Mouse (Mus musculus) forebrain, embryonic 15.5 days (tissue): ENCODE measurements at regions not wholly inside any gene's neighbourhood (a gene's known extent, or its start where the extent isn't known, plus 50 kb on each side); places are given as distances from the start of the nearest gene placed in this dataset.

Experiments used
- ATAC-seq: fragments of 200-750 bp; cut with Nextera tagmentation; replicated peaks from 2 replicates; pipeline ENCODE4 v1.8.0; 2017; ENCODE audit warnings: mild to moderate bottlenecking, moderate TSS enrichment, moderate library complexity
- H3K27ac ChIP-seq: fragments of 300-500 bp; sonication (generic); replicated peaks from 2 replicates; pipeline ENCODE4 v1.5.1; 2015; ENCODE audit warnings: mild to moderate bottlenecking, inconsistent platforms
- H3K27me3 ChIP-seq: fragments of 300-500 bp; sonication (generic); 2 replicates; pipeline ENCODE4 v1.6.1; 2015; ENCODE audit warnings: inconsistent platforms
- H3K36me3 ChIP-seq: fragments of 300-500 bp; sonication (generic); 2 replicates; pipeline ENCODE4 v1.6.1; 2015; ENCODE audit warnings: mild to moderate bottlenecking, inconsistent platforms
- H3K4me1 ChIP-seq: fragments of 300-500 bp; sonication (generic); 2 replicates; pipeline ENCODE4 v1.6.1; 2015; ENCODE audit warnings: inconsistent platforms
- H3K4me2 ChIP-seq: fragments of 300-500 bp; sonication (generic); replicated peaks from 2 replicates; pipeline ENCODE4 v1.6.1; 2015; ENCODE audit warnings: mild to moderate bottlenecking, inconsistent platforms
- H3K4me3 ChIP-seq: fragments of 300-500 bp; sonication (generic); 2 replicates; pipeline ENCODE4 v1.5.1; 2015; ENCODE audit warnings: mild to moderate bottlenecking, inconsistent platforms
- H3K9ac ChIP-seq: fragments of 300-500 bp; sonication (generic); replicated peaks from 2 replicates; pipeline ENCODE4 v1.6.1; 2015; ENCODE audit warnings: mild to moderate bottlenecking, inconsistent platforms
- H3K9me3 ChIP-seq: fragments of 300-500 bp; sonication (generic); 2 replicates; pipeline ENCODE4 v1.6.1; 2016; ENCODE audit warnings: inconsistent platforms
- WGBS: fragments of 180-500 bp; shearing (Covaris S2); methylation state at CpG from one replicate; pipeline ENCODE4 v1.1.7; 2015; ENCODE audit warnings: mixed read lengths; 5-methylcytosine and 5-hydroxymethylcytosine counted together

DNA sequence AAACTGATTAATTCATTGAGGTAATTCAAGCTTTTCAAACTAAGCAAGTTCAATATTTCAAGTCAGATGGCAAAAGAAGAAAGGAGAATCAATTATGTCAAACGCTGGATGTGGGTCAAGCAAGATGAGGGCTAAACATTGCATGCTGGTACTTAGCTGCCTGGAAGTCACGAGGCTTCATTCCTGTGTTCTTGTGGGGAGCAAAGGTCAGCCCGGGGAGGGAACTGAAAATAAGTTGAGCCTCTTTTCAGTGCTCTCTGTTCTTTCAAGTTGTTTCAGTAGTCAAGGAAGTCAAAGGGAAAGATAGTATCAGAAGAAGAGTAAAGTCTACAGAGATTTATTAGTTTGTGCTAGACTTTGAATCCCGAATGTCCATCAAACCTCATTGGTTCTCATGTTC lies 122.9 kb upstream of the Fat1 start:
- H3K36me3 ChIP-seq, result no peaks in the 10 kb centered on the region
- no peak overlapping the region for H3K27ac ChIP-seq
- WGBS, result 78% methylated on average over 4 of the region's 4 CpGs
- ATAC-seq, result no peak
- no peaks in the 10 kb centered on the region for H3K4me1 ChIP-seq
- H3K4me3 ChIP-seq, result no peak overlapping the region
- H3K9me3 ChIP-seq, result no peaks in the 10 kb centered on the region
- no peak overlapping the region for H3K4me2 ChIP-seq
- H3K9ac ChIP-seq, result no peak overlapping the region
- no peaks in the 10 kb centered on the region for H3K27me3 ChIP-seq

DNA sequence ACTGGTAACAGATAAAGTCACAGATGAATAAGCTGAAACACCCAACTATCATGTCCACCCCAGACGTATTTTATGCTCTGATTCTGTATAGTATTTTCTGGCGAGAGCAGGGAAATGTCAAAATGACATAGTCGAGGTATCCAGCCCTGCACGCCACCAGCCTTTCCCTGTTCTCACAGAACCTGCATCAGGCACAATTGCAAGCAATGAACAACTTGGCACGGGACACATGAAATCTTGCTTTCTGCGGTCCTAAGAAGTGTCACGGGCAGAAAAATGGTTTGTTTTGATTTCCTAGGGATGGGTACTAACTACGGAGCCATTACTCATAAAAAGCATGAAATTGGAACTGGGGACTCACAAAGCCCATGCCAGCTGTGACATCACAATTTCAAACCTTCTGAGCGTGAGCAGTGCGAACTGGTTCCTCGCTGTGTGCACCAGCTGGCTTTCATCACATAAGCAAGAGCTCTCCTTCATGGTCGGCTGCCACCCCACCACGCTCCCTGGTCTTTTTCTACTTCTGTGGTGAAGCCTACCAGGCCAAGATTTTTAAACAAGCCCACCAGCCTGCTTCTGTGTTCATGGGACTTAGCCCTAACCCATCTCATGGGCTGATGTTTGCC lies 117.6 kb upstream of the Fat1 start:
- no peaks in the 10 kb centered on the region for H3K4me1 ChIP-seq
- no peaks in the 10 kb centered on the region for H3K27me3 ChIP-seq
- no peak overlapping the region for H3K4me2 ChIP-seq
- no peaks in the 10 kb centered on the region for H3K9me3 ChIP-seq
- H3K36me3 ChIP-seq, result no peaks in the 10 kb centered on the region
- H3K27ac ChIP-seq, result no peak overlapping the region
- no peak overlapping the region for H3K4me3 ChIP-seq
- ATAC-seq, result no peak
- no peak overlapping the region for H3K9ac ChIP-seq
- 84% methylated on average over 13 of the region's 13 CpGs for WGBS

DNA sequence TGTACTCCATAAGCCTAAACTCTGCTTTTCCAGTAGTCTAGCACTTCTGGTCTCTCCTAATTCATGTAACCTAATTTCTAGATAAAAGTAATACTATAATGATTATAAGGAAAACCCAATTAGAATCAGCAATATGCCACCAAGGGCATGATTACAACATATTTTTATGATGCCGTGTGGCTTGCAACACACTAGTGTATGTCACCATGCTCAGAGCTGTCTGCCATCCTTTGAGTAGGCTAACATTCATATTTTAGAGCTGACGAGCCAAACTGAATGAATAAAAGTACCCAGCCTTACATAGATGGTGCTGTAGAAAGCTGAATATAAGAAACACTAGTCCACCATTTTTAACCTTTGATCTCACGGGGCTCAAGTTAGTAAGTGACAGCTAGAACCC lies 116.0 kb upstream of the Fat1 start:
- Histone ChIP-seq H3K4me1 (no peaks in the 10 kb centered on the region), H3K27me3 (no peaks in the 10 kb centered on the region), H3K36me3 (no peaks in the 10 kb centered on the region), H3K9me3 (no peaks in the 10 kb centered on the region; the same call in 1 of the 2 replicates), H3K4me3 (no peak overlapping the region), H3K27ac (no peak overlapping the region), H3K9ac (no peak overlapping the region), H3K4me2 (no peak overlapping the region)
- ATAC-seq, result no peak
- WGBS, result 91% methylated on average over 3 of the region's 3 CpGs

DNA sequence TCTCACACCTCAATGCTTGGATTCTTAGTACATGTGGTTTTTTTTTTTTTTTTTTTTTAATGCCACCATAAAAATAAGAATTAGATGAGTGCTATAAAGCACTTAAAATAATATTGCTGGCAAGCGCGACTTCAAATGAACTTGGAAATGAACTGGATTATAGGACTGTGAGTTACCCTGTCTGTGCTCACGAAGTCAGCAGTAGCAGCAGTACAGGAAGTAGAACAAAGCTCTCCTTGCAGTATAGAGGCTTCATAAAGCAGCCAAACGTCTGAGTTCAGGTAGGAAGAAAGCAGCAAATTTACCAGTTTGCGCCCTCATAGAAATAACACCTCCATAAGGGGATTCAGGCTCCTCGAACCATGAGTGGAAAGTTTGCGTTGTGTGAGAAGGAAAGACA lies 115.6 kb upstream of the Fat1 start:
- no peak for ATAC-seq
- H3K27ac ChIP-seq, result no peak overlapping the region

DNA sequence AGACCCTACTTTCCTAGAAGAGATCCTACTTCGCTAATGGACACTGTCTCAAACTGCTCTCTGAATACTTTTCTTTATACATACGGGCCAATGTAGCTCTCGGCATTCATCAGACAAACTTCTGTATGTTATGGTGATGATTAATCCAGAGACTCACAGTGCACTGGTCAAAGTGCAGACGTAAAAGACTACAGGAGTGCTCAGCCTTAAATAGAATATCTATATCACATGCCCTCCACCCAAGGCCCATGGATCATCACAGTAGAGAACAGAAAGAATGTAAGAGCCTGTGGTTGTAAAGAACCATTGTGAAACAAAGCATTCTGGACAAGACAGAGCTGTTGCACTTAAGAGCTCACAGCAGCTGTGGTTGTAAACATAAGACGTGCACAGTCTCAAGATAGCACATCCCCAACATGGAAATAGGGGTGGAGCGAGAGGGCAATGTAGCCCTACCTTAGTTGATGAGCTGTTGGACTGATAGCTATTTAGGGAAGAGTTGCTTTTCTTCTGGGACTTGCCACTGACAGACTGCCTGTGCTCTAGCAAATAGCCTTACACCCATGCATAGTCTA lies 110.0 kb upstream of the Fat1 start:
- ATAC-seq, result no peak
- peaks cover 10% of the 10 kb centered on the region for H3K4me1 ChIP-seq
- H3K36me3 ChIP-seq, result no peaks in the 10 kb centered on the region
- 86% methylated on average over 6 of the region's 6 CpGs for WGBS
- H3K4me3 ChIP-seq, result no peak overlapping the region
- no peak overlapping the region for H3K4me2 ChIP-seq
- H3K9me3 ChIP-seq, result no peaks in the 10 kb centered on the region; the same call in 1 of the 2 replicates
- no peaks in the 10 kb centered on the region for H3K27me3 ChIP-seq
- H3K27ac ChIP-seq, result no peak overlapping the region
- no peak overlapping the region for H3K9ac ChIP-seq

More for the DNA sequence above, 115.6 kb upstream of the Fat1 start:
- Histone ChIP-seq H3K9ac (no peak overlapping the region), H3K4me3 (no peak overlapping the region), H3K4me2 (no peak overlapping the region), H3K27me3 (no peaks in the 10 kb centered on the region), H3K9me3 (no peaks in the 10 kb centered on the region; the same call in 1 of the 2 replicates), H3K4me1 (no peaks in the 10 kb centered on the region), H3K36me3 (no peaks in the 10 kb centered on the region)
- WGBS, result 86% methylated on average over 7 of the region's 7 CpGs

DNA sequence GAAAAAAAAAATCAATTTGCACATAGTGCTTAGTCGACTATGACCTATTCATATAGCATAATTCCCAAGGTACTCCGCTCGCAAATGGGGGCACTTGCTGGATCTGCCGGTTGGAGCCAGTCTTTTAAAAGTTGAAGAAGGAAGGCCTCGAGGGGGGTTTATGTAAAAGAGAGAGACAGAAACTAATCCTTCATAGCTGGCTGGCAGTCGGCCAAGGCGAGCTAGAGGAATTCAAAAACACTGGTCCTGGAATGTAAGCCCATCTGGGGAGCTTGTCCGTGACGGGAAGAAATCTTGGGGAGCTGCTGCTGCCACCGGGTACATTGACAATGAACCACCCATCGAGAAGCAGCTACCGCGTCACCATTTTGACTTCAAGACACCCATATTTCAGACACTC lies 108.3 kb upstream of the Fat1 start:
- Histone ChIP-seq H3K27me3 (no peaks in the 10 kb centered on the region), H3K4me3 (peak overlapping the region; percentile 24), H3K9ac (no peak overlapping the region), H3K27ac (no peak overlapping the region), H3K4me1 (peaks cover 10% of the 10 kb centered on the region), H3K36me3 (no peaks in the 10 kb centered on the region), H3K4me2 (peak overlapping the region; percentile 39), H3K9me3 (no peaks in the 10 kb centered on the region; the same call in 1 of the 2 replicates)
- peak; percentile 81 for ATAC-seq
- 10% methylated on average over 13 of the region's 13 CpGs for WGBS

DNA sequence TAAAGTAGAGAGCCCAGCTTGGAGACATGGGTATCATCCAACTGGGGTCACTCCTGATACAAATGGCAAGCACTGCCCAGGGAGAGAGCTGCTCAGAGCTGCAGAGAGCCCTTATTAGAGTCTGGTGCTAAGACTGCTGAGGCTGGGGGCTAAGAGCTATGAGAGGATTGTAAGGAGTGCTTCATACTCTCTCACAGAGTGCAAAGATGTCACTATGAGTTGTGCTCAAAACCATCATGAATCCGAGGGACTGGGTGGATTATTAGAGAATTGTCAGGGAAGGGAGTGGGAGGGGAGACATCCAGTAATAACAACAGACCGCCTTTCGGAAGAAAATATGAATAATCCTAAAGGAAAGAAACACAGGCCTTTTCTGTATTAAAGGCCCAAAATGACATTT lies 107.2 kb upstream of the Fat1 start:
- no peak overlapping the region for H3K9ac ChIP-seq
- no peak overlapping the region for H3K4me2 ChIP-seq
- H3K36me3 ChIP-seq, result no peaks in the 10 kb centered on the region
- H3K9me3 ChIP-seq, result no peaks in the 10 kb centered on the region; the same call in 1 of the 2 replicates
- no peak for ATAC-seq
- WGBS, result 81% methylated on average over 3 of the region's 3 CpGs
- H3K27ac ChIP-seq, result no peak overlapping the region
- H3K27me3 ChIP-seq, result no peaks in the 10 kb centered on the region
- H3K4me1 ChIP-seq, result peaks cover 10% of the 10 kb centered on the region
- H3K4me3 ChIP-seq, result no peak overlapping the region

DNA sequence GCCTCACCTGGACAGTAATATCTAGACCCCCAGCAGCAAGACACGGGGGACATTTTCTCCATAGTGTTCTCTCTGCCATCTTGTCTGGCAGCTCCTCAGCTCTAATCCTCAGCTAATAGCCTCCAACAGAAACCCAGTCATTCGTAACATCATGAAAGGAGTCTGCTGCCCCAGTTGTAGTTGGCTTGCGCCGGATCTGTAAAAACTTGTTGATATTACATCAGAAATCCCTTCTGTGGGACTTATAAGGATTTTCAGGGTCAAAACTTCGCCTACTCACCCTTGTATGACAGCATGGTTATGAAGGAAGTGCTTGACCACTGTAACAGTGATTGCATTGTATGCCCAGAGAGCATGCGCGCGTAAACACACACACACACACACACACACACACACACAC lies 96.8 kb upstream of the Fat1 start:
- Histone ChIP-seq H3K36me3 (no peaks in the 10 kb centered on the region), H3K27ac (no peak overlapping the region), H3K4me3 (no peak overlapping the region), H3K4me2 (no peak overlapping the region), H3K4me1 (peaks cover 23% of the 10 kb centered on the region), H3K27me3 (no peaks in the 10 kb centered on the region), H3K9me3 (no peaks in the 10 kb centered on the region), H3K9ac (no peak overlapping the region)
- no peak for ATAC-seq
- WGBS, result 66% methylated on average over 8 of the region's 8 CpGs

DNA sequence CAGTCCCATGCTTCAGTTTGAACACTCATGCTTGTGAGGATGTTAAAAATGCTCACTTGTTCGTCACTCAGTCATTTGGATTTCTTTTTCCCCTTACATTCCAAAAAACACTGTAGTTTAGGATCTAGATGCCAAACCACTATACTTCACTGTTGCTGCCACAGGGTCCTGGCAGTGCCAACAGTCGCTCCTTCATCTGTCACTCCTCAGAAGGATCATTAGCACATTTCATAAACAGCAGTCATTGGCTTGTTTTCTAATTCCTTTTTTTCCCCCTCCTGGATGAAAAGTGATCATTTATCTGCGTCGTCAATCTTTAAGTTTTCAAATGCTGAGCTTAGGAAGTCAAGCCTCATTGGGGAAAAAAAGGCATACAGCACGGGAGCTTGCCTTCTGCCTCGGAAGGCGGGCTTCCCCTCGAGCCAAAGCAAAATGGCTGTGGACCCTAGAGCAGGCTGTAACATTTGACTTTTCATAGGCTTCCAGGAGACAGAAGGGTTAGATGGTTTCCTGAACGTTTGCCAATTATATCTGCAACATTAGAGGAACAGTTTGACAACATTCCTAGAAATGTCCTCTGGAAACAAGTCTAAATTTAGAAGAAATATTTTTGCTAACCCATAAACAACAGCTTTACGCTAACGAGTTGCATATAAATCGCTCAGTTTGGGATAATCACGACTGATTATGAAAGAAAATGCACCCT lies 95.6 kb upstream of the Fat1 start:
- peak; percentile 89 for ATAC-seq
- Histone ChIP-seq H3K9me3 (no peaks in the 10 kb centered on the region), H3K4me3 (no peak overlapping the region), H3K27me3 (no peaks in the 10 kb centered on the region), H3K36me3 (no peaks in the 10 kb centered on the region), H3K9ac (no peak overlapping the region), H3K27ac (no peak overlapping the region), H3K4me2 (no peak overlapping the region), H3K4me1 (peaks cover 23% of the 10 kb centered on the region)
- 35% methylated on average over 13 of the region's 13 CpGs for WGBS

DNA sequence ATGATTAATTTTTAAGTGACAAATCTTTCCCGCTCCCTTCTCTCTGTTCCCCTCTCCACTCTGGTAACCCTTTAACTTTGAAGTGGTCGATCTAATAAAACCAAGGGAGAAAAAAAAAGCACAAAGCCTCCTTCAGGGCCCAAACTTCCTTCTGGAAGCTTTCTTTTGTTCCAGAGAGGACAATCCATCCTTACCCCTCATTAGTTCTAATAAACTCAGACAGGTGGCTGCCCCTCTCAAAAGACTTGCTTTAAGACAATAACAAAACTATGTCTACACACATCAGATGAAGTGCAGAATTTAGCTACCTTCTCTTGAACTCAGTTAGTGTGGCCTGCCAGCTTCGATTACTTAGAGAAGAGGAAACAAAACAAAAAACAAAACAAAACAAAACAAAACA lies 94.6 kb upstream of the Fat1 start:
- H3K4me2 ChIP-seq, result no peak overlapping the region
- WGBS, result 6% methylated on average over 3 of the region's 3 CpGs

DNA sequence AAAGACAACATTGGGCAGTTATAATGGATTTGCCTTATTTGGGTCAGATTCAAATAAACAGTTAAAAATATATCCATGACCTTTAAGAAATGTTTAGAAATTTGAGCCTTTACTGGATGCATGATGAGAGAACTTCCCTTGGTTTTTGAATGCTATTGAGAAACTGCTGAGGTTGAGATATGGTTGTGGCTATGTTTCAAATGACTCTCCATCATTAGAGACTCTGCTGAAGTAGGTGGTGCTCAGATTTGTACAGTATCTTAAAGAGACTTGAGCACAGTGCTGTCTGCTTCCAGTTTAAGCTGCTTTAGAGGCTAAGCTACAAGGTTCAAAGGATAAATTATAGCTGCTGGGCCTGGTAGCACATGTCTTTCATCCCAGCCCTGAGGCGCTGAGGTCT lies 90.9 kb upstream of the Fat1 start:
- WGBS, result 95% methylated on average over 1 of the region's 1 CpGs
- no peaks in the 10 kb centered on the region for H3K27me3 ChIP-seq
- H3K36me3 ChIP-seq, result no peaks in the 10 kb centered on the region
- no peak overlapping the region for H3K27ac ChIP-seq
- H3K4me1 ChIP-seq, result peaks cover 20% of the 10 kb centered on the region
- no peak for ATAC-seq
- no peak overlapping the region for H3K4me2 ChIP-seq
- H3K9me3 ChIP-seq, result no peaks in the 10 kb centered on the region
- no peak overlapping the region for H3K4me3 ChIP-seq
- no peak overlapping the region for H3K9ac ChIP-seq

More for the DNA sequence above, 94.6 kb upstream of the Fat1 start:
- H3K4me1 ChIP-seq, result peaks cover 23% of the 10 kb centered on the region
- H3K36me3 ChIP-seq, result no peaks in the 10 kb centered on the region
- ATAC-seq, result no peak
- no peaks in the 10 kb centered on the region for H3K27me3 ChIP-seq
- no peak overlapping the region for H3K27ac ChIP-seq
- H3K9me3 ChIP-seq, result no peaks in the 10 kb centered on the region
- no peak overlapping the region for H3K4me3 ChIP-seq
- no peak overlapping the region for H3K9ac ChIP-seq

DNA sequence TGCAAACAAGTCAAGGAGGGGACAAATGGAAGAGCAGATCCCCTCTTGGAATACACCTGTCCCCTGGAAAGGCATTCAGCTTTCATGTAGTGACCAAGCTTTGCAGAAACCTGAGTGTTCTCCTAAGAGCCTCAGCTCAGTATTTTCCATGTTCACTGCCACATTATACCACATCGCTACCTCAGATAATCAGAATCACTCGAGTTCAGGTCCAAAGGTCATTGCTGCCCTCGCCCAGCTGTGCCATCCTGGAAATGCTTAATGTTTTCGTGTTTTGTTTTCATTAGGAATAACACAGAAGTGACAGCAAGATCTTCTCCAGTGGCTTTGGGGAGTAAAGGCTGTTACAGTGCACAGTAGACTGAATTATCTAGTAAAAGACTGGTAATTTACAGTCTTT lies 83.0 kb upstream of the Fat1 start:
- 78% methylated on average over 4 of the region's 4 CpGs for WGBS
- no peaks in the 10 kb centered on the region for H3K27me3 ChIP-seq
- ATAC-seq, result no peak
- H3K36me3 ChIP-seq, result no peaks in the 10 kb centered on the region
- no peak overlapping the region for H3K9ac ChIP-seq
- H3K27ac ChIP-seq, result no peak overlapping the region
- H3K9me3 ChIP-seq, result no peaks in the 10 kb centered on the region
- no peaks in the 10 kb centered on the region for H3K4me1 ChIP-seq
- no peak overlapping the region for H3K4me3 ChIP-seq
- H3K4me2 ChIP-seq, result no peak overlapping the region
